Mouse (Mus musculus) kidney, postnatal 0 days (tissue): ENCODE data around the gene Hdlbp. TPM values are rescaled to one million over a fixed set of nuclear protein-coding genes. Genes with fewer than 3 reads are reported as not detected.

Experiments used
- ATAC-seq: fragments of 200-750 bp; cut with Nextera tagmentation; replicated peaks from 2 replicates; pipeline ENCODE4 v1.8.0; 2017; ENCODE audit warnings: low read depth, moderate number of reproducible peaks, moderate TSS enrichment, moderate library complexity; ENCODE audit not compliant: low FRiP score
- DNase-seq: peaks from one replicate; pipeline ENCODE4 v3.0.0-alpha.2; 2016; ENCODE audit warnings: low spot score
- H3K27ac ChIP-seq: fragments of 300-500 bp; sonication (generic); 2 replicates; pipeline ENCODE4 v1.5.1; 2014; ENCODE audit warnings: mild to moderate bottlenecking
- H3K27me3 ChIP-seq: fragments of 300-500 bp; sonication (generic); 2 replicates; pipeline ENCODE4 v1.6.1; 2014; ENCODE audit warnings: low read length, mixed read lengths; ENCODE audit not compliant: insufficient read depth
- H3K36me3 ChIP-seq: fragments of 300-500 bp; sonication (generic); 2 replicates; pipeline ENCODE4 v1.6.1; 2014; ENCODE audit warnings: low read length, mixed read lengths; ENCODE audit not compliant: insufficient read depth
- H3K4me1 ChIP-seq: fragments of 300-500 bp; sonication (generic); replicated peaks from 2 replicates; pipeline ENCODE4 v1.6.1; 2014; ENCODE audit warnings: antibody characterized with exemption, low read length, mixed read lengths; ENCODE audit not compliant: insufficient read depth
- H3K4me2 ChIP-seq: fragments of 300-500 bp; sonication (generic); 2 replicates; pipeline ENCODE4 v1.6.1; 2014; ENCODE audit warnings: mild to moderate bottlenecking, low read length, moderate library complexity, mixed read lengths
- H3K4me3 ChIP-seq: fragments of 300-500 bp; sonication (generic); replicated peaks from 2 replicates; pipeline ENCODE4 v1.5.1; 2014; ENCODE audit warnings: low read depth, low read length
- H3K9ac ChIP-seq: fragments of 300-500 bp; sonication (generic); 2 replicates; pipeline ENCODE4 v1.6.1; 2014; ENCODE audit warnings: low read depth, low read length
- H3K9me3 ChIP-seq: fragments of 300-500 bp; sonication (generic); replicated peaks from 2 replicates; pipeline ENCODE4 v1.6.1; 2016; ENCODE audit warnings: low read length, inconsistent platforms, mixed read lengths
- CTCF ChIP-seq: IDR thresholded peaks from 2 replicates; pipeline ENCODE4 v1.5.1; 2016; ENCODE audit warnings: antibody characterized with exemption, low read depth, mild to moderate bottlenecking, moderate library complexity
- WGBS: fragments of 180-500 bp; shearing (Covaris S2); extraction: QIAGEN DNeasy Blood & Tissue Kit; methylation state at CpG from one replicate; pipeline ENCODE4 v1.1.7; 2014; 5-methylcytosine and 5-hydroxymethylcytosine counted together
- polyA plus RNA-seq: library from polyadenylated mRNA; unstranded; fragments of >200 nt; fragmentation: Nextera tagmentation; extraction: Ambion mirVana; gene quantifications from 2 replicates; pipeline ENCODE4 v1.2.1, GENCODE M21; 2015

The Hdlbp gene
- polyA plus RNA-seq, 1 experiment from 2014 or later: 151 TPM

GRCm38 (mm10) chr1:93379117-93379516, 99.5 kb downstream of the Hdlbp start:
- Histone ChIP-seq H3K27ac (no peak overlapping the region), H3K4me3 (no peak overlapping the region), H3K9me3 (no peaks in the 10 kb centered on the region), H3K4me1 (no peaks in the 10 kb centered on the region), H3K36me3 (no peaks in the 10 kb centered on the region), H3K9ac (no peak overlapping the region), H3K4me2 (no peak overlapping the region), H3K27me3 (no peaks in the 10 kb centered on the region)
- ATAC-seq: no peak
- 0 out of 2 replicates have a peak, but pooled peaks have one; percentile 9 for TF ChIP-seq CTCF
- no peak for DNase-seq
- 73% methylated on average over 5 of the region's 5 CpGs for WGBS

- Histone ChIP-seq H3K27me3 (no peaks in the 10 kb centered on the region), H3K9ac (no peak overlapping the region), H3K9me3 (no peaks in the 10 kb centered on the region), H3K4me1 (no peaks in the 10 kb centered on the region), H3K36me3 (no peaks in the 10 kb centered on the region), H3K27ac (no peak overlapping the region), H3K4me3 (no peak overlapping the region), H3K4me2 (no peak overlapping the region)
- DNase-seq: no peak
- TF ChIP-seq CTCF: no peak
- ATAC-seq: no peak
- WGBS: 52% methylated on average over 5 of the region's 5 CpGs
Observed at GRCm38 (mm10) chr1:93377307-93377706, 101.3 kb downstream of the Hdlbp start.

- Histone ChIP-seq H3K27ac (no peak within 1 kb of the TSS), H3K27me3 (no peaks in the 10 kb centered on the region), H3K9ac (no peak within 1 kb of the TSS), H3K4me2 (no peak within 1 kb of the TSS), H3K9me3 (no peaks in the 10 kb centered on the region), H3K36me3 (no peaks in the 10 kb centered on the region), H3K4me1 (no peaks in the 10 kb centered on the region), H3K4me3 (no peak within 1 kb of the TSS)
- ATAC-seq: no peak
- DNase-seq: no peak
- WGBS: 68% methylated on average over 4 of the region's 4 CpGs
- no peak for TF ChIP-seq CTCF
Observed at GRCm38 (mm10) chr1:93373665-93374064, 105.0 kb downstream of the Hdlbp start, which contains the start of gene Ano7. TSS of gene Ano7 (plus strand) at chr1:93373930.

GRCm38 (mm10) chr1:93365641-93366040, 113.0 kb downstream of the Hdlbp start:
- Histone ChIP-seq H3K4me3 (no peak overlapping the region), H3K4me1 (no peaks in the 10 kb centered on the region), H3K27me3 (no peaks in the 10 kb centered on the region), H3K27ac (no peak overlapping the region), H3K4me2 (no peak overlapping the region), H3K9me3 (no peaks in the 10 kb centered on the region), H3K9ac (no peak overlapping the region), H3K36me3 (peaks cover 44% of the 10 kb centered on the region)
- DNase-seq (no peak), ATAC-seq (no peak)
- TF ChIP-seq CTCF: no peak
- 94% methylated on average over 6 of the region's 6 CpGs for WGBS

- Histone ChIP-seq H3K9ac (no peak overlapping the region), H3K4me2 (no peak overlapping the region), H3K36me3 (peaks cover 56% of the 10 kb centered on the region), H3K27me3 (no peaks in the 10 kb centered on the region), H3K4me1 (no peaks in the 10 kb centered on the region), H3K9me3 (no peaks in the 10 kb centered on the region), H3K27ac (no peak overlapping the region), H3K4me3 (no peak overlapping the region)
- DNase-seq (no peak), ATAC-seq (no peak)
- 93% methylated on average over 4 of the region's 4 CpGs for WGBS
- no peak for TF ChIP-seq CTCF
Observed at GRCm38 (mm10) chr1:93362661-93363060, 116.0 kb downstream of the Hdlbp start.

Other genes with a start within 250 kb of the Hdlbp start
- gene Sned1, start 243.0 kb downstream of the Hdlbp start, polyA plus RNA-seq: 5.1 and 6.1 TPM in 2 replicates
- 20.1 and 22.2 TPM in 2 replicates for gene Mterf4, start 172.9 kb downstream of the Hdlbp start, polyA plus RNA-seq
- 47.9 and 51.4 TPM in 2 replicates for gene Ppp1r7, start 136.0 kb downstream of the Hdlbp start, polyA plus RNA-seq
- gene Pask, start 135.3 kb downstream of the Hdlbp start, polyA plus RNA-seq: 6.0 and 7.2 TPM in 2 replicates
- gene Ano7, start 104.9 kb downstream of the Hdlbp start, polyA plus RNA-seq: 0.26 and 0.31 TPM in 2 replicates
- gene Farp2, start 33.3 kb upstream of the Hdlbp start, polyA plus RNA-seq: 8.0 and 9.1 TPM in 2 replicates
- 174 TPM in 2 replicates for gene Stk25, start 179.8 kb upstream of the Hdlbp start, polyA plus RNA-seq
- 106 and 109 TPM in 2 replicates for gene Bok, start 206.8 kb upstream of the Hdlbp start, polyA plus RNA-seq